Mouse (Mus musculus) limb, embryonic 14.5 days (tissue): ENCODE results near the gene Insl3. TPM values are rescaled to one million over a fixed set of nuclear protein-coding genes. Genes with fewer than 3 reads are reported as not detected.

Experiments
- ATAC-seq: fragments of 200-750 bp; cut with Nextera tagmentation; 2 replicates; pipeline ENCODE4 v1.8.0; 2017; ENCODE audit warnings: low read depth, moderate number of reproducible peaks, moderate TSS enrichment; ENCODE audit not compliant: low FRiP score
- DNase-seq: peaks from one replicate; pipeline ENCODE4 v3.0.0-alpha.2; 2015; ENCODE audit warnings: low spot score
- H3K27ac ChIP-seq: fragments of 300-500 bp; sonication (generic); replicated peaks from 2 replicates; pipeline ENCODE4 v1.5.1; 2014; ENCODE audit warnings: low read depth, mild to moderate bottlenecking, low read length, moderate library complexity, mixed read lengths
- H3K27me3 ChIP-seq: fragments of 300-500 bp; sonication (generic); 2 replicates; pipeline ENCODE4 v1.6.1; 2014; ENCODE audit warnings: low read length, mixed read lengths; ENCODE audit not compliant: control insufficient read depth, insufficient read depth
- H3K36me3 ChIP-seq: fragments of 300-500 bp; sonication (generic); 2 replicates; pipeline ENCODE4 v1.6.1; 2014; ENCODE audit warnings: mild to moderate bottlenecking, low read length, moderate library complexity, mixed read lengths; ENCODE audit not compliant: control insufficient read depth, insufficient read depth
- H3K4me1 ChIP-seq: fragments of 300-500 bp; sonication (generic); 2 replicates; pipeline ENCODE4 v1.6.1; 2014; ENCODE audit warnings: antibody characterized with exemption, low read length, mixed read lengths; ENCODE audit not compliant: control insufficient read depth, insufficient read depth
- H3K4me2 ChIP-seq: fragments of 300-500 bp; sonication (generic); replicated peaks from 2 replicates; pipeline ENCODE4 v1.6.1; 2014; ENCODE audit warnings: low read depth, mild to moderate bottlenecking, low read length, moderate library complexity; ENCODE audit not compliant: severe bottlenecking
- H3K4me3 ChIP-seq: fragments of 300-500 bp; sonication (generic); replicated peaks from 2 replicates; pipeline ENCODE4 v1.5.1; 2014; ENCODE audit warnings: low read length
- H3K9ac ChIP-seq: fragments of 300-500 bp; sonication (generic); 2 replicates; pipeline ENCODE4 v1.6.1; 2014; ENCODE audit warnings: mild to moderate bottlenecking, low read depth, low read length, moderate library complexity; ENCODE audit not compliant: severe bottlenecking
- H3K9me3 ChIP-seq: fragments of 300-500 bp; sonication (generic); 2 replicates; pipeline ENCODE4 v1.6.1; 2016; ENCODE audit warnings: low read length; ENCODE audit not compliant: control insufficient read depth
- POLR2A ChIP-seq: fragments of 200-500 bp; IDR thresholded peaks from 2 replicates; pipeline ENCODE4 v1.8.0; 2012; ENCODE audit warnings: inconsistent platforms, mild to moderate bottlenecking, moderate library complexity, borderline replicate concordance; ENCODE audit not compliant: insufficient read depth, insufficient read length; ENCODE audit errors: extremely low read depth
- whole genome bisulfite sequencing: fragments of 180-500 bp; shearing (Covaris S2); extraction: QIAGEN DNeasy Blood & Tissue Kit; methylation state at CpG from one replicate; pipeline ENCODE4 v1.1.7; 2014; 5-methylcytosine and 5-hydroxymethylcytosine counted together
- polyA plus RNA-seq, 2 experiments: library from polyadenylated mRNA; depleted of rRNA in 1 of 2; stranded (reverse) in 1 of 2; unstranded in 1 of 2; fragments of >200 nt; fragmentation: Nextera tagmentation in 1 of 2; extraction: Ambion mirVana in 1 of 2; gene quantifications; 2 replicates each; pipeline versions ENCODE4 v1.2.1 to v1.2.3; 2012 to 2014

Gene Insl3
- polyA plus RNA-seq, 2 experiments = 1.8 TPM; not detected in 1

GRCm38 (mm10) chr8:71668220-71668975, 20.6 kb upstream of the Insl3 start:
- no peaks in the 10 kb centered on the region for H3K9me3 ChIP-seq
- H3K4me1 ChIP-seq = peaks cover 16% of the 10 kb centered on the region
- DNase-seq (no peak), ATAC-seq (no peak)
- H3K27me3 ChIP-seq = peaks cover 33% of the 10 kb centered on the region
- no peak overlapping the region for H3K27ac ChIP-seq
- no peaks in the 10 kb centered on the region for H3K36me3 ChIP-seq
- H3K4me2 ChIP-seq = peak overlapping the region; percentile 13; the same call in 1 of the 2 replicates
- H3K9ac ChIP-seq = no peak overlapping the region
- no peak for TF ChIP-seq POLR2A
- H3K4me3 ChIP-seq = no peak overlapping the region
- 3% methylated on average over 20 of the region's 21 CpGs for WGBS

GRCm38 (mm10) chr8:71670198-71670597, 18.8 kb upstream of the Insl3 start:
- Histone ChIP-seq H3K27ac (no peak overlapping the region), H3K27me3 (peaks cover 33% of the 10 kb centered on the region), H3K4me3 (peak overlapping the region; percentile 35), H3K9ac (no peak overlapping the region), H3K4me2 (peak overlapping the region; percentile 82), H3K4me1 (peaks cover 16% of the 10 kb centered on the region), H3K9me3 (no peaks in the 10 kb centered on the region), H3K36me3 (no peaks in the 10 kb centered on the region)
- 16% methylated on average over 7 of the region's 12 CpGs for WGBS
- ATAC-seq (no peak), DNase-seq (no peak)
- TF ChIP-seq POLR2A = no peak

- peaks cover 16% of the 10 kb centered on the region for H3K4me1 ChIP-seq
- no peak overlapping the region for H3K27ac ChIP-seq
- no peaks in the 10 kb centered on the region for H3K36me3 ChIP-seq
- H3K9me3 ChIP-seq = no peaks in the 10 kb centered on the region
- H3K4me2 ChIP-seq = peak overlapping the region; percentile 82
- whole genome bisulfite sequencing = 2% methylated on average over 29 of the region's 64 CpGs
- no peak overlapping the region for H3K9ac ChIP-seq
- peak overlapping the region; percentile 35 for H3K4me3 ChIP-seq
- DNase-seq = peak; percentile 52
- H3K27me3 ChIP-seq = peaks cover 38% of the 10 kb centered on the region
- TF ChIP-seq POLR2A = no peak
- ATAC-seq = peak; percentile 41
Measured at GRCm38 (mm10) chr8:71670621-71671548, 18.1 kb upstream of the Insl3 start.

- Histone ChIP-seq H3K27me3 (peaks cover 38% of the 10 kb centered on the region), H3K4me3 (peak within 1 kb of the TSS; percentile 35), H3K9ac (no peak within 1 kb of the TSS), H3K4me2 (peak within 1 kb of the TSS; percentile 82), H3K36me3 (no peaks in the 10 kb centered on the region), H3K27ac (no peak within 1 kb of the TSS), H3K9me3 (no peaks in the 10 kb centered on the region), H3K4me1 (peaks cover 17% of the 10 kb centered on the region)
- no peak for TF ChIP-seq POLR2A
- DNase-seq = peak; percentile 71
- under 1% methylated on average over 34 of the region's 42 CpGs for WGBS
- ATAC-seq = peak; percentile 70
Measured at GRCm38 (mm10) chr8:71671549-71671965, 17.5 kb upstream of the Insl3 start, which contains the start of gene Unc13a. Gene Unc13a (minus strand): TSS chr8:71671757.

- Histone ChIP-seq H3K36me3 (no peaks in the 10 kb centered on the region), H3K9ac (no peak overlapping the region), H3K9me3 (no peaks in the 10 kb centered on the region), H3K27ac (no peak overlapping the region), H3K4me3 (peak overlapping the region; percentile 35; the same call in 1 of the 2 replicates), H3K4me1 (peaks cover 20% of the 10 kb centered on the region), H3K27me3 (peaks cover 42% of the 10 kb centered on the region), H3K4me2 (peak overlapping the region; percentile 82)
- WGBS = 44% methylated on average over 6 of the region's 6 CpGs
- TF ChIP-seq POLR2A = no peak
- ATAC-seq (no peak), DNase-seq (no peak)
Measured at GRCm38 (mm10) chr8:71672168-71672735, 16.8 kb upstream of the Insl3 start.
